Mouse (Mus musculus) G1E (cell line): Measurements from ENCODE around the gene Arnt.

Experiments used
- CTCF ChIP-seq: IDR thresholded peaks from 2 replicates; pipeline ENCODE4 v1.5.1; 2012; ENCODE audit warnings: low read depth, low read length, inconsistent platforms, mixed read lengths
- GATA1 ChIP-seq: IDR thresholded peaks from 2 replicates; pipeline ENCODE4 v1.6.1; 2012; ENCODE audit warnings: borderline replicate concordance, low read length, inconsistent platforms, mixed read lengths
- GATA2 ChIP-seq: IDR thresholded peaks from 2 replicates; pipeline ENCODE4 v1.6.1; 2012; ENCODE audit warnings: low read depth, low read length, inconsistent platforms, borderline replicate concordance
- POLR2AphosphoS5 ChIP-seq: IDR thresholded peaks from 2 replicates; pipeline ENCODE4 v1.6.1; 2012; ENCODE audit warnings: low read depth, low read length, inconsistent platforms; ENCODE audit not compliant: insufficient replicate concordance
- TAL1 ChIP-seq: conservative IDR thresholded peaks from 2 replicates; pipeline ENCODE4 v1.6.1; 2012; ENCODE audit warnings: low read depth, low read length, inconsistent platforms, mixed read lengths

DNA sequence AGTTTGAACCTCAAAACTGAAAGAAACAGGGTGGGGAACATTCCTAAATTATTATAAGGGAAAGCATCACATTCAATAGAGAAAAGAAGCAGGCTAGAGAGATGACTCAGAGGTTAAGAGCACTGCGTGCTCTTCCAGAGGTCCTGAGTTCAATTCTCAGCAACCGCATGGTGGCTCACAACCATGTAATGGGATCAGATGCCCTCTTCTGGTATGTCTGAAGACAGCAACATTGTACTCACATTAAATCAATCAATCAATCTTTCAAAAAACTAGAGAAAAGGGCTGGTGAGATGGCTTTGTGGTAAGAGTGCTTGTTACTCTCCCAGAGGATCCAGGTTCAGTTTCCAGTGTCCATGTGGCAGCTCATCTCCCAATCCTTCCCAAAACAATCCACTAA is 25.3 kb upstream of the Arnt start:
- TF ChIP-seq CTCF (no peak), TAL1 (no peak), POLR2AphosphoS5 (no peak), GATA2 (no peak), GATA1 (no peak)
